Mouse (Mus musculus) cerebral cortex, adult 2 months (tissue): ENCODE measurements around the gene Unc13a.

ENCODE experiments used
- WGBS: fragments of 180-500 bp; shearing (Covaris S2); methylation state at CpG from one replicate; pipeline ENCODE4 v1.1.7; 2018; 5-methylcytosine and 5-hydroxymethylcytosine counted together

Unc13a gene

DNA sequence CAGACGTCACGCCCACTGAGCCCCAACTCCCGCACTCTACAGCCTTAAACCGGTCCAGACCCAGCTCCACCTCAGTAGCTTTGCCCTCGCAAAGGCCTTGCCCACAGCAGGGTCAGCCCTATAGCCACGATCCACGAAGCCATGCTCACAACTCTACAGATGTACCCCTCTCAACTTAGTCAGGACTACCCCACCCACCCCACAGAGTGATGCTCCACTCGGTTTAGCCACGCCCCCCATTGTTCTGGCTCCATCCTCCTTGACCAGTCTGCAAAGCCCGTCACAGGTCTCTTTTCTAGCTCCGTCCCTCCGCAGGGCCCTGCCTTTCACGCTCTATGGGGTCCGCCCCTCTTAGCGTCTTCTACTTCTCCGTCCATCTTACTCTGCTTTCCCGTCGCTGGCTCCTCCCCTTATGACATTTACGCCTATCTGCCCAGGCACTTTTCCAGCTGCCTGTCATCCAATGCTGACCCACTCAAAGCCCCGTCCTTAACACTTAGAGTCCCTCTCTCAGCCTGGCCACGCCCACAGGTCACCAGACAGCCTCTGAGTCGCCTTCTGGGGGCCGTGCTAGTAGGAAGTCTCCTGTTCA is 14.7 kb upstream of the Unc13a start:
- 16% methylated on average over 23 of the region's 23 CpGs for WGBS

DNA sequence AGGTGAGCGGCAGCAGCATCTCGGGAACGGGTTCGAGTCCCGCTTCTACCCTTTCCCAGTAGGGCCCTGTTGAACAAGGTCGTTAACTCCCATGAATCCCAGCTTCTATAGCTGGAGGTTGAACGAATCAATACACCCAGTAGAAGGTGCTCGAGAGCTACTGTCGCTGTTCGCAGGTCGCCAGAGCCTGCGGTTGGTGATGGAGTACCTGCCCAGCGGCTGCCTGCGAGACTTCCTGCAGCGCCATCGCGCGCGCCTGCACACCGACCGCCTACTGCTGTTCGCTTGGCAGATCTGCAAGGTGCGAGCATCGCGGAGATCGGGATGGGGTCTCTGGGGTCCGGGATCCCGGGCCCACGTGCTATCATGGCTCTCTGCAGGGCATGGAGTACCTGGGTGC is 14.0 kb upstream of the Unc13a start:
- WGBS: 20% methylated on average over 29 of the region's 29 CpGs

DNA sequence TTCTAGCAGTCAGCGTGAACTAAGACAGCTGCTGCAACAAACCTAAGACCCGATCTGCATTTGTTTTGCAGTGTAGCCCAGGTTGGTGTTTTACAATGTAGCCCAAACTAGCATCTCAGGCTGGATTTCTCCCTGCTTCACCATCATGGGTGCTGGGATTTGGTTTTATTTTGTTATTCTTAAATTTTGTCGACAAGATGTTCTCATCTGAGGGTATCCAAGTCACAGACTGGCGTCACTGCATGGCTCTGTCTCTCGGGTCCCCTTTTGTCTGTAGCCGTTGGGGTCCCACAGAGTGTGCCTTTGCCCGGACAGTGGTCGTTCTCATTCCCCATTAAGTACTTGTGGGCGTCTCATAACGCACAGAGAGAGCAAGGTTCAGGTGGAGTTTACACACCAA is 13.1 kb upstream of the Unc13a start:
- WGBS: 27% methylated on average over 10 of the region's 10 CpGs

DNA sequence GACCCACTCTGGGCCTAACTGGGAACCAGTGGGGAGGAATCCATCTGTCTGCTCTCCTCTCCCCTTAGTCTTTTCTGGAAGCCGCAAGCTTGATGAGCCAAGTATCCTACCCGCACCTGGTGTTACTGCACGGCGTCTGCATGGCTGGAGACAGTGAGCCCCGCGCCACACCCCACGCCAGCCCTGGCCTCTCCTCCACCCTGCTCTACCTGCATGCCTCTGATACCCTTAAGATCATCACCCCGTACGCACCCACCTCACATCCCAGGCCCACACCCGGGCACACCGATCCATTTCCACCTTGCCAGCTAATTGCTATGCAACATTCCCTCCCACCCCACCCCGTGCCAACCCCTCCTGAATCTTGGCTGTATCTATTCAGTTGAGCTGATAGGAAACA is 11.3 kb upstream of the Unc13a start:
- 68% methylated on average over 12 of the region's 12 CpGs for WGBS

DNA sequence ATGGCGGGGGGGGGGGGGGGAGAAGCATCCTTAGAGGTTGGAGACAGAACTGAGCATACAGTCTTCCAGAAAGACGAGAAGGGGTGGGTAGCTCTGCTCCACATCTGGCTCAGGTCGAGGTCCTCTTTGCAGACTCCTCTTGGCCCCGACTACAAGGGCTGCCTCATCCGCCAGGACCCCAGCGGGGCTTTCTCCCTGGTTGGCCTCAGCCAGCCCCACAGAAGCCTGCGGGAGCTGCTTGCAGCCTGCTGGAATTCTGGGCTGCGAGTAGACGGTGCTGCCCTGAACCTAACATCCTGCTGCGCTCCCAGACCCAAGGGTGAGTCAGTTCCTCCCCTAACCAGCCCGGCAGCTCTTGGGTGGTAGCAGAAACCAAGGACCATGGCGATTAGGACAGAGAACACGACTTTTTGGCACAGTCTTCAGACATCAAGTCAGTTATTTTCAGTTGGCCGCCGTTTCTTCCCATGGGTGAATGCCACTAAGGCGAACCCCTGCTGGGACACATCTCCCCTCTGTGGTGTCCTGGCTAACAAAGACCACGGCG is 9.9 kb upstream of the Unc13a start:
- WGBS: 51% methylated on average over 18 of the region's 18 CpGs

DNA sequence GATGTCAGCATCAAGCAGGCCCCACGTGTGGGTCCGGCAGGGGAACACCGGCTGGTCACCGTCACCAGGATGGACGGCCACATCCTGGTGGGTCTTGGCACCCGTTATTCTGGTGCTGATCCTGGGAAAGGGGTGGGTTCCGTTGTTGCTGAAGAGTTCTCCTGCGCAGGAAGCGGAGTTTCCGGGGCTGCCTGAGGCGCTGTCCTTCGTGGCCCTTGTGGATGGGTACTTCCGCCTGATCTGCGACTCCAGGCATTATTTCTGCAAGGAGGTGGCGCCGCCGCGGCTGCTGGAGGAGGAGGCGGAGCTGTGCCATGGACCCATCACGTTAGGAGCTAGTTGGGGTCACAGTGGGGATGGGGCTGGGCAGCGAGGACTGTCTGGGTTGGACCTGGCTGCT is 8.9 kb upstream of the Unc13a start:
- 58% methylated on average over 21 of the region's 21 CpGs for WGBS

DNA sequence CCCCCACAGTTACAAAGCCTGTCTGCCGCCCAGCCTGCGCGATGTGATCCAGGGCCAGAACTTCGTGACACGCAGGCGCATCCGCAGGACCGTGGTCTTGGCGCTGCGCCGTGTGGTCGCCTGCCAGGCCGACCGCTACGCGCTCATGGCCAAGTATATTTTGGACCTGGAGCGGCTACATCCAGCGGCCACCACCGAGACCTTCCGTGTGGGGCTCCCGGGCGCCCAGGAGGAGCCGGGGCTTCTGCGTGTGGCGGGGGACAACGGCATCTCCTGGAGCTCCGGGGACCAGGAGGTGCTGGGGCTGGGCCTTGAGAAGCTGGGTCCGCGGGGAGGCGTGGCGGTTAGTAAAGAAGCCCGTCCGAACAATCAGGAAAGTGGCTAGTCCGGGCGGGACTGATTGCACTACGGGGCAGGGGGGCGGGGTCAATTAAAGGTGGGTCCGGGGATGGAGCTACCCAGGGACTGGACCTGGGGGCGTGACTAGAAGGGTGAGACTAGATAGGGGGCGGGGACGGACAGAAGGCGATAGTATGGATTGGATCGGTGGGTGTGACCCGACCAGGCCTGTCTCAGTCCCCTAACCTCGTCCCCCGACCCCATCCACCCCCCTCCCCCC is 8.1 kb upstream of the Unc13a start:
- 19% methylated on average over 46 of the region's 46 CpGs for WGBS

DNA sequence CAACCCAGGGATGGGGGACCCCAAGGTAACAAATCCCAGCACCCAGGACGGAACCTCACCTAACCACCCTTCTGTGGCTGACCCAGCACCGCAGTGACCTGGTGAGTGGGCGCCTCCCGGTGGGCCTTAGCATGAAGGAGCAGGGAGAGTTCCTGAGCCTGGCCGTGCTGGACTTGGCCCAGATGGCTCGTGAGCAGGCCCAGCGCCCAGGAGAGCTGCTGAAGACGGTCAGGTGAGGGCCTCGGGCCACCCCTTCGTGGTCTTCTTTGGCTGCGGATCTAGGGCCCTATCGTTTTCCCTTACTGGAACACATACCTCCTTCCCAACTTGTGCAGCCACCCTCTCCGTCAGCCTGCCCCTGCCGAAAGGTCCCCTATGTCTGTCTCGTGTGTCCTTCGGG is 7.6 kb upstream of the Unc13a start:
- WGBS: 51% methylated on average over 16 of the region's 16 CpGs

DNA sequence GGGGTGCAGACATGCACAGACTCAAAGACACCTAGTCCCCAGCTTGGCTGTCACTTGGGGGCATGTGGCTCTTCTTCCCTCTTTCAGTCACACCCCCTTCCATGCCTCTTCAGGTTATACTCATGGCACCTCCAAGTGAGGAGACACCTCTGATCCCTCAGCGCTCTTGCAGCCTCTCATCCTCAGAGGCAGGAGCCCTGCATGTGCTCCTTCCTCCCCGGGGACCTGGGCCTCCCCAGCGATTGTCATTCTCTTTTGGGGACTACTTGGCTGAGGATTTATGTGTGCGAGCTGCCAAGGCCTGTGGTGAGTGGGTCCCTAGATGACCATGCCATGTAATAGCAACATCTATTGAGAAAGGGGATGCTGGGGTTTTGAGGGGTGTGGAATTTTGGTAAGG is 6.7 kb upstream of the Unc13a start:
- WGBS: 69% methylated on average over 4 of the region's 4 CpGs

DNA sequence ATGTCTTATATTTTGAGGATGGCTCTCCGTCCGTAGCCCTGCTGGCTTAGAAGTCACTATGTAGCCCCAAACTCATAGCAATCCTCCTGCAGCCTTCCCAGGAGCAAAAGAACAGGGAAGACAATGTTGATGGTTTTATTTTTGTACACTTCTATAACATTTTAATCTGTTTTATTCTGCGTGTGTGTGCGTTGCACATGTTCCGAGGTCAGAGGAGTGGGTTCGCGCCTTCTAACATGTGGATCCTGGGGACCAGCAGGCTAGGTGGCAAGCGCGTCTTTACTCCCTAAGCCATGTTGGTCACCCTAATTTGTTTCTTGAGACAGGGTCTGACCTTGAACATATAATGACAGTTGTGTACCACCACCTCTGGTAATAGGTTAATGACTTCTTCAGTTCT is 5.2 kb upstream of the Unc13a start:
- 57% methylated on average over 9 of the region's 9 CpGs for WGBS

DNA sequence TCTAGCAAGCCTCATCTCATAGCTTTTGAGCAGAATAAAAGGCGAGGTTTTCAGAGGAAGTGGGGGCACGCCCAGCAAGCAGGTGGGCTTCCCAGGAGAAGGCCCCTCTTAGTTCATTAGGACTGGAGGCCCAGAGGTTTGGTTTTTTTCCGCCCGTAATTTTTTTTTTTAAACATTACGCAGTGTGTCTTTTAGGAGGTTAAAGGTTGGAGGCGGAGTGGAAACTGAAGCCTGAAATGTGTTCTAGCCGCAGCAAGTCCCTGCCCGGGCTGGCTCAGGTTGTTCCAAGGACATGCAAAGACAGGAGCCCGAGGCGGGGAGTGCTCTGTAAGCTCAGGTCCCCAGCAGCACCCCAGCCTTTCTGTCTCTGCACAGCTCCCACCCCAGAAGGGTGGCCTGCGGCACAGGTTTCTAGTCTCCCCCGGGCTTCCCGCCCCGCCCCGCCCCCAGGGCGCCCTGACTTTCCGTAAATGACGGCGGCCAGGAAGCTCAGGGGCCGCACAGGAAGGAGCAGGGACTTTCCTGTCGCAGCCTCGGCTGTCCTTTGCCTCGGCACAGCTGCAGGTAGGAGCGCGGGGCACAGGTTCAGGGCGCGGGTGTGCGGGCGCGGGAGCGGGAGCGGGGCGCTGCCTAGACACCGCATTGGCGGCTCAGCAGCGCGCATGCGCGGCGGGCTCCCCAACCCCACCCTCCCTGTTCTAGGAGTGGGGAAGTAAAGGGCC is 4.6 kb upstream of the Unc13a start, which contains the start of gene Jak3:
Gene Jak3 (plus strand): TSS at position 277 of the 722 bp plus-strand sequence.
- 2% methylated on average over 40 of the region's 40 CpGs for WGBS

DNA sequence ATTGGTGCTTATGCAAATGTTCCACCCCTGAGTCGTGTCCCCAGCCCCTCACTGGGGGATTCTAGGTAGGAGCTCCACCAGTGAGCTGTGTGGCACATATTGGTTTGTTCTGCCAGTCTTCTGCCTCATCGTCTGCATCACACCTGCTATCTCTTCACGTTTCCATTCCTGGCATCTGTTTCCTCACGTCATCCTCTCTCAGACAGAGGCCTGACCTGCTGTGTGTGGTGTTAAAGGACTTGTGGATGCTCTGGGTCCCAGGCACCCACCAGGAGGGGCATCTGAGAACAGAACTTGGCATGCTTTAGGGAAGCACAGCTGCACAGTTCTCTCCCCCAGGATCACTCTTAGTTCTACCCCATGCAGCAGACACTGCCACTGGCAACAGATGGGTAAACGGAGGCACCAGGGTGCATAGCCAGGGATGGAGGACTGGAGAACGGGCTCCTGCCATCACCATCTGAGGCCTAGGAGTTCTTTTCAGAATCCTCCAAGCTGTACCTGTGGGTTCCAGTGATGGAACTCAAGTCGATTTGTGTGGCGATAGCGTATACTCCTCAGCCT is 4.0 kb upstream of the Unc13a start:
- WGBS: 30% methylated on average over 9 of the region's 9 CpGs

DNA sequence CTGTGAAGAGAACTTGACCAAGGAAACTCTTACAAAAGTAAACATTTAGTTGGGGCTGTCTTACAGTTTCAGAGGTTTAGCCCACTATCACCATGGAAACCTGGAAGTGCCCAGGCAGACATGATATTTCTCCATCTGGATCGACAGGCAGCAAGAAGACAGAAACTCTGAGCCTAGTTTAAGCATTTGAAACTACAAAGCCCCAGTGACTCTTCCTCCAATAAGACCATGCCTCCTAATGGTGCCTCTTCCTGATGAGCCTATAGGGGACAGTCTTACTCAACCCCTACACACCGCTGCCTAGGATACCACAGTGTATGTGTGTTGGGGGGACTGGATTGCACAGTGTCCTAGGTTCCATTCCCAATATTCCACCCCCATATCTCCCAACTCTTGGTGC is 2.5 kb upstream of the Unc13a start:
- 48% methylated on average over 2 of the region's 2 CpGs for WGBS

DNA sequence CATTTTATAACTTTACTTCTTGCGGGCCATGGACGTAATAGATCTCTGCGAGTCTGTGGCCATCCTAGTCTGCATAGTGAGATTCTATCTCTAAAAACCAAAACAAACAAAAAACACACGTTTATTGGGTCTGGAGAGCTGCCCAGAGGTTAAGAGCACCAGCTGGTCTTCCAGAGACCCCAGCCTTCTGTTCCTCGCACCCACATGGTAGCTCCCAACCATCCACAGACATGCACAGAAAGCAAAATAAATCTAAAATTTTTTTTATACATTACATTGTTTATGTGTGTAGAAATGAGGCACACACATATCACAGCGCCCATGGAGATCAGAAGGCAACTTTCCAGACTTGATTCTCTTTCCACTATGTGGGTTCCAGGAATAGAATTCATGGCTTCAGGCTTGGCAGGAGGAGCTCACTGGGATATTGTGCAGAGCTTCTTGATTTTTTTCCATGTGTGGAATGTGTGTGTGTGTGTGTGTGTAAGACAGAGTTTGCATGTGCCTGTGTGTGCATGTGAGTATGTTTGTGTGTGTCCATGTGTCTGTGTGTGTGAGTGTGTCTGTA is 695 bp upstream of the Unc13a start:
- 25% methylated on average over 6 of the region's 6 CpGs for WGBS

DNA sequence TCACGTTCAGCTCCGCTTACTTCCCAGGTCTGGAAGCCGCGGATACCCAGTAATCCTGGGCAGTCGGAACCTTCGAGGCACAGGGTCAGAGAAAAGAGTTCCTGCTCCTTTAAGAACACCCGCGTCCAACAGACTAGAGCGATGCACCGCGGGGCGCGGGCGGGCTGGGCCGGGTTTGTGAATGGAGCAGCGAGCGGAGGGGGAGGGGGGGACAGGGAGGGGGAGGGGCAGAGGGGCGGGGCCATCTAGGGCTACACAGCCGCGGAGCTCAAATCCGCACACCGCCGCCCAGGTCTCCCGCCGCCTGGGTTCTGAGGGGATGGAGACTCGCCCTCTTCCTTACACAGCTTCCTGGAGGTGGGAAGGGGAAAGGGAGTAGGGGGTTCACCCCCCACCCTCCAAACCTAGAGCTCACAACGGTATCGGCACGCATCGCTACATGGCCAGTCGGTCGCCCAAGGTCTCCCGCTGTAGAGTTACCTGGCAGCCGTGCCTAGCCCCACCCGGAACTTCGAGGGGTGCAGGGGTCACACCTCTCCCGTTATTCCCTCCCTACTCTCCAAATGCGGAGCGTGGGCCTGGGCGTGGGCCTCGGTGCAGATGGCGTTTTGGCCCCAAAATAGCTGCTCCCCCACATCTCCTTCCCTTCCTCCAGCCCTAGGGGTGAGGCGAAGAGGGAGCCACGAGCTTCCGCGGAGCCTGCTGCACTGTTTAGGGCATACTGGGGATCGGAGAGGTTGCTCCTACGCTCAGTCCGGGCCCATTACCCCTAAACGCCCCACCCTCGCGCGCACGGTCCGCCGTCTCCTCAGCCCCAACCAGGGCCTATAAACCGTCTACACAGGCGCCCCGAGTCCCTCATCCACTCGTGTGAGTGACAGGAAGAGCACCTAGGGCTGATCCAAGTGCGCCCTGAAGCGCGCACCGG is 672 bp downstream of the Unc13a start:
- WGBS: under 1% methylated on average over 63 of the region's 64 CpGs

DNA sequence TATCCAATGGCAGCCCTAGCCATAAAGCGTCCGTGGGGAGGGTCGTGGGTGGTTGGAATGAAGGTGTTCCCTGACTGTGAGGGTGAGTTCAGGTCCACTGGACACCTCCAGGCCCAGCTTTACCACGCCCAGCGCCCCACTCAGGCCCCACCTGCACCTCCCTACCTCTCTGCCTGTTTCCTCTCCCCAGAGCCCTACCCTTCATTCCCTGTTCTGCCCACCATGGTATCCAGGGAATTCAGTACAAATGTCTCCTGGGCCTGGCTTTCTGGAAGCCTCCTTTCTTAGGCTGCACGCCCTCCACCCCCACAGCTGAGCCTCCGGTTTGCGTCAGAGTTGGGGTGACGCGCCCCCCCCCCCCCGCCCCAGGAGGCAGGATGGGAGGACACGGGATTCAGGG is 1.4 kb downstream of the Unc13a start:
- 8% methylated on average over 11 of the region's 12 CpGs for WGBS

DNA sequence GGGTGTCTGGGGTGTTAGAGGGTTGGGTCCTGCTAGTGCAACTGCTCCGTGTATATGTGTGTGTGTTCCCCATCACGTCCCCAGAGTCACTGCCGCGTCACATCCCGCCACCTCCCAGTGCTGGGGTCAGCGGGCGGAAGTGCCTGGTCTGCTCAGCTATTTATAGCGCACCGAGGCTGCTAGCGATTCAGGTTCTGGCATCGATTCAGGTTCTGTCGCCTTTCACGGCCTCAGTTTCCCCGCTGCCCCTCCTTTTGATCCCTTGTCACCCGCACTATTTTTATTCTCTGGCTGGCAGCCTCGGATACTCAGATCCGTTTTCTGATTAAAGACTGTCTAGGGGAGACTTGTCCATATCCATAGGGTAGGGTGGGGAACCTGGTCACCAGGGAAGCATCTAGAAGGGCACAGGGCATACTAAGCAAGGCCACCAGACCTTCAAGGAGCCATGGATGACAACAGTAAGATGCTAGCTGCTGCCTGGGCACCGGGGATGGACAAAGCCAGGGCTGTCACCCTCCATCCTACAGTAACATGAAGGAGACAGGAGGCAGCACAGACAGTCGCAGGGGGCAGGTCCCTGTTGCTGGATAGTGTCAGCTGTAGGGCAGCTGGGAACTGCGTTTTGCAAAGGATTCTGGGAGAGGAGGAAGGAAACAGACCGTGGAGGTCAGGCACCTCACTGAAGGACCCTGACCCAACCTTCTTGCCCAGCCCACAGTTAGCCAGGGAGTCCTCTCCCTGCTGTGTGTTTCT is 3.2 kb downstream of the Unc13a start:
- whole genome bisulfite sequencing: 6% methylated on average over 21 of the region's 21 CpGs

DNA sequence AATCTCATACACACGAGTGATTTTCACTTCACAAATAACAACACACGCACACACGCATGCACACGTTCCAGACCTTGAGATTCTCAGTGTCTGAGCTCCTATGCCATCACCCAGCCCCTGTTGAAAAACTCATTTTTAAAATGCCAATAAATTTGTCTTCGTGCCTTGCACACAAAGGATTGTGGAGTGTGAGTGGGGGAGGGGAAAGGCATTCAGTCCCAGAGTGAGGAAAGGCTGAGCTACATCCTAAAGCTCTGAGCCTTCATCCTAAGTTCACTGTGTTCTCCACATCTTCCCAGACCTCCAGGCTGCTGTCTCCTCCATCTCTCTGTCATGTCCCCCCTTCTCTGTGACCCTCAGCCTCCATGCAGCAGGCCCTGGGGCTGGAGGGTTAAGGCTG is 4.3 kb downstream of the Unc13a start:
- 56% methylated on average over 5 of the region's 5 CpGs for WGBS

DNA sequence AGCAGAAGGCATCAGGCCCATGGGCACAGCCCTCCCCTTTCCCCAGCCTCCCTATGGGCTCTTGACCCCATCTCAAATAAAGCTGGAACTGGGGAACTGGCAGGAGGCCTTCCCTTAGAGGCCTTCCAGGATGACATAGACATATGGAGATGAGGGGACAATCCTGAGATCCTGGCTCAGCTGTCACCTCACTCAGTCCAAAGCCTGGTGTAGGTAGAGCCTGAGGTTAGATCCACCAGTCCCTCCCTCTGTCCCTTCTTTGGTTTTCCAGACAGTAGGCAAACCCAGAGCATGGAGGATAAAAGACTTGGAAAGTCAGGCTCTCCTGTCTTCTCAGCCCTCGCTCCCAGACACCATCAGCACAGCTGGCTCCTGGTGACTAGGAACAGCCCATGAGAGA is 4.7 kb downstream of the Unc13a start:
- 32% methylated on average over 1 of the region's 1 CpGs for WGBS

DNA sequence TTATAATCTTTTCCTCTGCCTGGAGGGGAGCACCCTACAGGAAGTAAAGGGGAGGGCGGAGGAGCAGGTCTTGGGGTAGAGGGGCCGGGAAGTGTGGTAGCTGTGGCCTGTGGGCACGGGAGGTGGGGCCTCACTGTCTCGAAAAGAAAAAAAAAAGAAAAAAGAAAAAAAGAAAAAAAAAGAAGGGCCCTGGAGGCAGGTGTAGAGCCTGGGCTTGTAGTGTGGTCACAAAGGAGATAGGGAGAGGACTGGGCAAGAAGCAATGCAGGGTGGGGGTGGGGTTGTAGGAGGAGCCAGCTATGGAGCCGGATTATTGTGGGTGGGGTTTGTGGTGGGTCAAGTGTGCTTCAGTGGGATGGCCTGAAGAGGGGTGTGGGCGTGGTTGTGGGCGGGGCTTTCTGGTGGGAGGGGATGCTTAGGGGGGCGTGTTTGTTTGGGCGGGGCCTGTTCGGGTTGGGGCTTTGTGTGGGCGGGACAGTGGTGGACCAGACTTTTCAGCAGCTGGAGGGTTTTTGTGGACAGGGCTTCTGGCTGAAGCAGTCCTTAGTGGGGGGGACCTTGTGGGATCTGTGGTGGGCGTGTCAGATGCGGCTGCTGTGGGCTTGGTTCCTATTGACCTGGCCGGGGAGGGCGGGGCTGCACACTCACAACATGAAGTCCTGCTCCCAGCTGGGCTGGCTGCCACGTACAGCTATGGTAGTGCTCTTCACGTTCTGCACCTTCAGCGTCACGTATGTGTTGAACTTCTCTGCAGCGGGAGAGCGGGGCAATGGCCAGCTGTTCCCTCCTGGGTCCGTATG is 6.0 kb downstream of the Unc13a start:
- 17% methylated on average over 22 of the region's 22 CpGs for WGBS
